26 mouse cellular contexts compared by ENCODE assay signal in the genomic region with DNA sequence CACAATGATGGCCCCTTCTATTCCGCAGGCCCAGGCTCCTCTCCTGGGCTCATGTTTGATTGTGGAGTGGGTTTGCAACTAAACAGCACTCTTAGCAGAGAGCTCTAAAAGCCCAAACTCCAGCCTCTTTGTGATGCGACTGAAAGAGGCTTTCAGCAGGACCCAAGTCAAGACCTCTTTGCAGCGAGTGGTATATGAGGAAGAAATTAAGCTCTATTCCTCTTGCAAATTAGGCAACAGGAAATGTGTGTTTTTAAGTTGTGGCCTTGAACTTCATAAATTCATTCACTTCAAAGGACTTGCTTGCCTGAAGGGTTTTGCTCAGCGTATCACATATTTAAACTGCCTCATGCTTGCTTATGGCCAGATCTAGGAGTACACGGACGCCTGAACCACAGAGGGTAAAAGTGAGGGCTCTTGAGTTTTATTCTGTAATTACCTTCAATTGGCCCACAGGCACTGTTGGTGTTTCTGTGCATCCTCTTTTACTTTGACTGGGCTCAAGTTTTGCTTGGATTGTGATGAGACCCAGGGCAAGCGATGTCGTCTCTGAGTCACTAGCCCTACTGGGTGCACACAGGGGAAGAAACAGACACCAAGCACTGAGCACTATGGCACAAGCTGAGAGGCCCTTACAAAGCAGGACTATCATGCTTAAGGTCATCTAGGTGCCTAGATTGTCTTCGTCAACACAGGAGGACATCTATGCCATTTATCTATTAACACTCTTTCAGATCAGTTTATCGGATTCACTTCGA.
DNase-seq lines count a peak whose midpoint lies in the region; ATAC-seq and TF ChIP-seq lines count a peak whose summit lies in the region.
"Had no signal": no experiment of that assay in that cellular context is flagged by ENCODE, and none has a peak within 500 bp of the region (broad histone marks: within the 10 kb centered on the region; RNA-seq: fewer than 3 reads in every experiment).

No protein-coding gene starts in this region.

- H3K4me1 ChIP-seq in kidney, postnatal 0 days (replicated peaks; ENCODE audit: insufficient read depth, low read length), result no peaks in the 10 kb centered on the region

- H3K4me2 ChIP-seq in kidney, postnatal 0 days (ENCODE audit: low read length), result no peak overlapping the region
- H3K4me2 ChIP-seq: embryonic facial prominence, embryonic 13.5 days; forebrain, embryonic 15.5 days; hindbrain, embryonic 15.5 days; intestine, embryonic 15.5 days; neural tube, embryonic 13.5 days had no signal

- peak; percentile 35 for DNase-seq in kidney, postnatal 0 days (ENCODE audit: low spot score)
- DNase-seq in kidney, adult 11 months, result no peak
- no peak for DNase-seq in ovary, postnatal 36 days (ENCODE audit: low spot score)
- DNase-seq in adrenal gland, postnatal 4 days (ENCODE audit: low spot score in 2 of 2), result no peak
- DNase-seq in cerebellum, adult 9-10 months, result no peak
- DNase-seq: cerebellum, adult 11 months; cerebellum, postnatal 14 days; embryo, embryonic 11 days; gastrocnemius, postnatal 14 days; heart, postnatal 4 days; kidney, adult 9 months; kidney, postnatal 25 days; layer of hippocampus, postnatal 36 days; midbrain, embryonic 14.5 days; right cerebral cortex, adult 18-20 months; thymus, adult 2 months had no signal

- H3K9me3 ChIP-seq in kidney, postnatal 0 days (replicated peaks; ENCODE audit: low read length), result no peaks in the 10 kb centered on the region
- H3K9me3 ChIP-seq: embryonic facial prominence, embryonic 13.5 days; forebrain, embryonic 15.5 days; heart, embryonic 10.5 days; hindbrain, embryonic 15.5 days; intestine, embryonic 15.5 days; neural tube, embryonic 13.5 days had no signal

- TF ChIP-seq CTCF in kidney, postnatal 0 days (IDR thresholded peaks at IDR 0.05; ENCODE audit: low read depth), result no peak

- H3K9ac ChIP-seq in kidney, postnatal 0 days (ENCODE audit: low read depth, low read length), result no peak overlapping the region
- H3K9ac ChIP-seq: embryonic facial prominence, embryonic 13.5 days; forebrain, embryonic 15.5 days; hindbrain, embryonic 15.5 days; intestine, embryonic 15.5 days; neural tube, embryonic 13.5 days had no signal

- 71% methylated on average over 11 of the region's 11 CpGs for WGBS in kidney, postnatal 0 days

- no peak for ATAC-seq in kidney, postnatal 0 days (replicated peaks; ENCODE audit: low FRiP score, low read depth)
- ATAC-seq in activated CD4-positive, CD25-positive, alpha-beta regulatory T cell, adult 4 months, result peak; percentile 65
- ATAC-seq in megakaryocyte, adult 5-6 weeks (ENCODE audit: poor library complexity, severe bottlenecking), result peak; percentile 23; the same call in 1 of the 2 replicates
- ATAC-seq: forebrain, embryonic 15.5 days; intestine, embryonic 15.5 days had no signal

- H3K4me3 ChIP-seq in kidney, postnatal 0 days (replicated peaks; ENCODE audit: low read depth, low read length), result no peak overlapping the region
- H3K4me3 ChIP-seq: embryonic facial prominence, embryonic 13.5 days; forebrain, embryonic 15.5 days; heart, embryonic 10.5 days; hindbrain, embryonic 15.5 days; intestine, embryonic 15.5 days; layer of hippocampus, adult 2 months; neural tube, embryonic 13.5 days had no signal

- H3K27ac ChIP-seq in kidney, postnatal 0 days, result no peak overlapping the region
- H3K27ac ChIP-seq: embryonic facial prominence, embryonic 13.5 days; forebrain, embryonic 15.5 days; heart, embryonic 10.5 days; hindbrain, embryonic 15.5 days; intestine, embryonic 15.5 days; layer of hippocampus, adult 2 months; neural tube, embryonic 13.5 days; stomach, postnatal 0 days had no signal

- H3K36me3 ChIP-seq in kidney, postnatal 0 days (ENCODE audit: insufficient read depth, low read length), result no peaks in the 10 kb centered on the region
- H3K36me3 ChIP-seq: embryonic facial prominence, embryonic 13.5 days; forebrain, embryonic 15.5 days; heart, embryonic 10.5 days; hindbrain, embryonic 15.5 days; intestine, embryonic 15.5 days; neural tube, embryonic 13.5 days had no signal

- H3K27me3 ChIP-seq in kidney, postnatal 0 days (ENCODE audit: insufficient read depth, low read length), result no peaks in the 10 kb centered on the region
- H3K27me3 ChIP-seq: forebrain, embryonic 15.5 days; hindbrain, embryonic 15.5 days; intestine, embryonic 15.5 days; neural tube, embryonic 13.5 days had no signal
